Mouse (Mus musculus): ENCODE results near the gene Relb.

GRCm38 (mm10) chr7:19619004-19619801 is 10.0 kb downstream of the Relb start:
- TF ChIP-seq TCF3 (IDR thresholded peaks at IDR 0.05; ENCODE audit: insufficient read length, low read depth) (no peak), TCF12 (IDR thresholded peaks at IDR 0.05; ENCODE audit: insufficient read depth, poor library complexity, severe bottlenecking) (no peak), MAX (IDR thresholded peaks at IDR 0.05; ENCODE audit: low read depth) (no peak), USF1 (IDR thresholded peaks at IDR 0.05; ENCODE audit: low read depth) (no peak)

All from myocyte (in vitro differentiated cells).